Mouse (Mus musculus) erythroid progenitor cell, adult 5-6 weeks (primary cell): ENCODE measurements around the gene Prom2. TPM values are rescaled to one million over a fixed set of nuclear protein-coding genes. Genes with fewer than 3 reads are reported as not detected.

Source experiments
- ATAC-seq: replicated peaks from 2 replicates; pipeline ENCODE4 v1.8.0; 2016; ENCODE audit warnings: moderate number of reproducible peaks, mild to moderate bottlenecking, moderate TSS enrichment, inconsistent platforms; ENCODE audit not compliant: poor library complexity, low FRiP score, severe bottlenecking
- total RNA-seq, 2 experiments: library from RNA; stranded (forward) in 1 of 2; stranded (reverse) in 1 of 2; fragments of 150-400 nt in 1 of 2; fragments of 186-747, 209-891 nt in 1 of 2; gene quantifications; 2 replicates each; pipeline versions ENCODE4 v1.2.3 to v1.2.4; 2015 to 2017; ENCODE audit warnings: low replicate concordance in 2 of 2

Prom2 gene
- total RNA-seq, 2 experiments from 2014 or later = not detected

DNA sequence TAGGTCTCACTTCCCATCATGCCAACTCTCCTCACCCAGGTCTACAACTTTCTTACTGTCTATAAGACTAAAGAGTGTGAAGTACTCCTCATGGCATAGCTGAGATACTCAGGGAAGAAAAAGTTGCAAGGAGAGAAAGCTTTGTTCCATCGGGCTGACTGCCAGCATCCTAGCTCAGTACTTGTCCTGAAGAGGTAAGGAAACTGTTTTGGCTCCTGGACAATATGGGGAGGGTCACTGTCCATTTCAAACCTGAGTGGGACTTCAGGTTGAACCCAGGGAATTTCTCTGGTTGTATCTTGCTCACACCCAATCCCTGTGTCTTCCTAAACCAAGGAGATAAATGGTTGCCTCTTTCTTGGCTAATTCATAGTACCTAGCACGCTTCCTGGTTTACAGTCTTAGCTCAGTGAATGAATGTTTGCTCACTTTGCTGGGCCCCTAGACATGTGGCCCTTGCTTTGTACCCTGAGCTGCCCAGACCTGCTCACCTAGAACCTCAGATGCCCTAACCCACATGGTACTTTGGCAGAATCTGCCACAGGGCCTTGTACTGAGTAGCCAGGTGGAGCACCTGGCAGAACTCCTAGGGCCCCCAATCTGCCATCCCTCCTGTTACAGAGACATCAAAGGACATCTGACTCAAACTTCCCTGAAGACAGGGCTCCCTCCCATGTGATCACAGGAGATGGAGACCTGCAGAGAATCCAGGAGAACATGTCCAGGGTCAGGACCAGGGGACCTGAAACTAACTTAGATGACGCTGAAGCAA is 16.1 kb downstream of the Prom2 start:
- no peak for ATAC-seq

- ATAC-seq = no peak
Observed at GRCm38 (mm10) chr2:127523950-127524729, 17.1 kb downstream of the Prom2 start.

- ATAC-seq = no peak
Observed at GRCm38 (mm10) chr2:127522006-127522441, 19.2 kb downstream of the Prom2 start, which contains the start of gene Kcnip3. Gene Kcnip3, minus strand, starts transcription at chr2:127522094.

- no peak for ATAC-seq
Observed at GRCm38 (mm10) chr2:127521172-127522005, 19.9 kb downstream of the Prom2 start.

DNA sequence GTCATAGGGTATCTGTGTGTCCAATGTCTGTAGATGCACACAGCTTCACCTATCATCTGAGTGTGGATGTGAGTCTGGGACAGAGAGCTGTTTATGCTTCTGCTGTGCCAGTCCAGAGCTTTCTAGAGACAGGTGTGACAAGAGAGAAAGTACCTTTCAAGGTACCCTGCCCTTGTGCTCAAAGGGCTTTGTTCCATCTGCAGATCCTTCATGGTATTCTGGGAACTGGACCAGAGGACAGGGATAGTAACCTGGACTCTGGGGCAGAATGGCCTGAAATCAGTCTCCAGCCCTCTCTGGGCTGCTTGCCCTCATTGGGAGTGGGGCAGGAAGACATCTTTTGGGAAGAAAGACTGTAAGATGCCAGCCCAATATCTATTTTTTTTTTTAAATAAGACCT is 21.1 kb downstream of the Prom2 start:
- no peak for ATAC-seq

DNA sequence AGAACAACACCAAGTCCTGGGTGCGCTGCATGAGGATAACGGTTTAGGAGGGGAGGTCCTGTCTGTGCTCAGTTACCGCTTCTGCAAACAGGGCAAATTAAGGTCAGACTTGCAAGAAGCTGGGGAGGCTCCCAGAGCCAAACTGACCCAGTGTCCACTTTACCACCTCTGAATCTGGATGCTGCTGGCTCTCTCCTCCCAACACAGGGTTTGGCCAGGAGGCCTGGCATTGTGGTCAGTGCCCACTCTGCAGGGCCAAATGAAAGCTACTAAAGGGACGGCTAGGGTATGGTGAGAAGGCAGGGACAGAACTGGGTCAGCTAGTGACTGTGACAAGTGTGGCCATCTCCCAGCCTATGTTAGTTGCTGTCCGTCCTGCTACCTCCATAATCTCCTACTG is 22.0 kb downstream of the Prom2 start:
- ATAC-seq = no peak

GRCm38 (mm10) chr2:127518831-127519230 is 22.4 kb downstream of the Prom2 start:
- no peak for ATAC-seq

DNA sequence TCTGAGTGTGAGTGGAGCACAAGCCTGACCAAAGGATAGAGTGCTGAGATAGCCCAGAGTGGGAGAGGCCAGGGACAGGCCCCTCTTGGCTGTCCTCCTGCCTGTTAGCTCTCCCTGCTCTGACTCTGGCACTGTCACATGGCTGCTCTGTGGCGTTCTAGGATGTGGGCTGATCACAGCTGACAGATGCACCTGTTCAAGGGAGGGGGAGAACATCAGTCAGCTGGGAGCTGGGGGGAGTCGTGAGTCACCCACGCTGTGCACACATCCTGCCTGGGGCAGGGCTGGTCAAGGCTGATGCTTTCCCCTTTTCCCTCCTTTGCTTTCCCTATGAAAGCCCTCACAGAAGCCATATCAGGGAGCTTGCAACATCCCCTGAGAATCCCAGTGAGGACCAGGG is 23.0 kb downstream of the Prom2 start:
- ATAC-seq = no peak

DNA sequence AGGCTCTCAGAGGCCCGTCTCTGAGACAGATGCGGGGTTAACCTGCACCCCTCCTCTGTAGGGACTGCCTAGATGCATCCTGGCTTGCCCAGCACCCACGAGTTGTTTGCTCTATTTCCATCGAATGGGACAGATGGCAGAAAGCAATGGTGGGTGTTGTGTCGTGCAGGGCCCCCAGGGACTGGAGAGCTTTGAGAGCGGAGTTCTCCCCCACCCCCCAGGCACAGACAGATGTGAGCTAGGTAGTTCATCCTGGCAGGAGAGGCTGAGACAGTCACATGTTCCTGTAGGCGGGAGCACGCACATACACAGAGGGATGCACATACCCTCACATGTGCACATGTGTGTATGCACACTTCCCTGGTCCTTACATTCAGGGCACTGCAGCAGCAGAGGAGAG is 24.2 kb downstream of the Prom2 start:
- ATAC-seq = no peak

DNA sequence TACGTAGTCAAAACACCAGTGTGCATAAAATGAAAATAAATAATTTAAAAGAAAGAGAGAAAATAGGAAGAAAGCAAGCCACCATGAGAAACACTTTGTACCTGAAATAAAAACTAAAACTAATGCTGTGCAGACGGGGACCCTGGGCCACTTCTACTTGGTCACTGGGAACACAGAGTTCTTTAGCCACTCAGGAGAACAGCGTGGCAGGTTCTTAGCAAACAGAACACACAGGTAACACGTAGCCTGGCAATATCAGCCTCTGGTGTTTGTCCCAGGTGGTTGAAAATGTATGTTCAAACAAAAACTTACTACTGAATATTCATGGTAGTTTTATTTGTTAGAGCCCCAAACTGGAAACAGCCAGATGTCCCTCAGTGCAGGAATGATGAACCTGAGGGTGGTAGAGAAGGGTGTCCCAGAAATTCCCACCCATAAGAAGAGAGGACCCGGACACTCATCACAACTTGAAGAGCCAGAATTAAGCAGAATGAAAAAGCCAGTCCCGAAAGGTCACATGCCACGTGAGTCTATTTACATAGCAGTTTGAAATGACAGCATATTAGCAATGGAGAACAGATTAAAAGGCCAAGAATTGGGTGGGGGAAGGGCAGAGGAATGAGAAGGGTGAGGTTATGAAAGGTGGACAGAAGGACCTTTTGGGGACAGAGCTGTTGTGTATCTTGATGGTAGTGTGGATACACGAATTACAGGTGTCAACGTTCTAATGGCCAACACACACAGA is 26.7 kb downstream of the Prom2 start:
- no peak for ATAC-seq

DNA sequence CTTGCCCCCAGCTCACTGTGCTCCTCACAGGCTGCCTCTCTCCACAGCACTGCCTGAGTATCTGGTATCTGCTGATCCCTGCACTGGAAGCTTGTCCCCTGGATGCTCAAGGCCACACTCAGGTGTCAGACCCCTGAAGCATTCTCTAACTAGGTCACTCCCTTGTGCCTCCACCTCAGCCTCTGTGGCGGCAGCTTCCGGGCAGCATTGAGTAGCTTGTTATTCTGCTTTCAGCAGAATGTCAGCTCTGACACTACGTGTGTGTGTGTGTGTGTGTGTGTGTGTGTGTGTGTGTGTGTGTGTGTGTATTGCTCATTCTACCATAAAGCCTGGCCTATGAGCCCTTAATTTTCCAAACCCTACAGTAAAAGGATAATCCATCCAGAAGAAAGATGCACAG is 28.0 kb downstream of the Prom2 start:
- ATAC-seq = no peak

DNA sequence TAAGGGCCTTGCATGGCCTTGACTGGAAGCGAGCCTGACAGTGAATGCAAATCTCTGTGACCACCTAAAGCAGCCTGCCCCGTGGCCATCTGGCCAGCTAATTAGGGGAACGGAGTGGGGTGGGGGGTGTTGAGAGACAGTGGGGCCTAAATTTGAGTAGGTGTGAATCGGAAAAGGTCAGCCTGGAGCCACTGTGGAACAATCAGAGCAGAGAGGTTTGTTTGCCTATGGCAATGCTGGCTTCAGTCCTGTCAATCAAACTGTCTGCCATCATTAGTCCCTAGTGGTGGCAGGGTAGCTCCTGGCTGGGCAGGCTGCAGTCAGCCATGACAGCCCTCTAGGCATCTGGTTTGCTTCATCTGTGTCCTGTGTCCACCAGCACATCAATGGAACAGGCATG is 29.8 kb downstream of the Prom2 start:
- no peak for ATAC-seq

DNA sequence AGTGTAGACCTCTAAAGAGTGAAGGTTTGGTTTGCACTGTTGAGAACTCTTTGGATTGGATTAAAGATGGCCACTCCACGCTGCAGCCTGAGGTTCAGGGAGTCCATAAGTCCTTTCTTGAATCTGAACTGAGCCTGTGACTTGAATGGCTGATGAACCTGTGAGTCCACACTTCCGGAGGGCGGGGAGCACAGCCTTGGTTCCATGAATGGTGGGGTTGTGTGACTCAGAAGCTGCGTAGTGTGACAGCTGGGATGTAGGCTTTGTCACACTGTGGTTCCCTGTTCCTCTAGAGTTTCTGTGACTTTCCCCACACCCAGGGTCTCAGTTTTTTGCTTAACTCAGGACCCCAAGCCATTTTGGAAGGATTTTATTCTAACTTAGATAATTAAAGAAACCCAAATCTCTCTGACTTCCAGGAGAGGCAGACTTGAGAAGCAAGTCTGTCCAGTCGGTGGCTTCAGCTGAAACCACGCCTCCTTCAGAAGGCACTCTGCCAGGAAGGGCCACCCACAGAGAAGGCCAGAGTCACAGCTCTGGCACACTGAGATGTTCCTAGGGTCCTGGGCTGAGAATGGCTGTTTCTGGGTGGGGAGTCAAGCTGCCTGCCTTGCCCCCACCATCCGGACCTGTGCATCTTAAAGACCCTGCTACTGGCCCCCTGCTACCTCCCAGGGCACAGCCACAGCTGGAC is 33.2 kb downstream of the Prom2 start:
- no peak for ATAC-seq

DNA sequence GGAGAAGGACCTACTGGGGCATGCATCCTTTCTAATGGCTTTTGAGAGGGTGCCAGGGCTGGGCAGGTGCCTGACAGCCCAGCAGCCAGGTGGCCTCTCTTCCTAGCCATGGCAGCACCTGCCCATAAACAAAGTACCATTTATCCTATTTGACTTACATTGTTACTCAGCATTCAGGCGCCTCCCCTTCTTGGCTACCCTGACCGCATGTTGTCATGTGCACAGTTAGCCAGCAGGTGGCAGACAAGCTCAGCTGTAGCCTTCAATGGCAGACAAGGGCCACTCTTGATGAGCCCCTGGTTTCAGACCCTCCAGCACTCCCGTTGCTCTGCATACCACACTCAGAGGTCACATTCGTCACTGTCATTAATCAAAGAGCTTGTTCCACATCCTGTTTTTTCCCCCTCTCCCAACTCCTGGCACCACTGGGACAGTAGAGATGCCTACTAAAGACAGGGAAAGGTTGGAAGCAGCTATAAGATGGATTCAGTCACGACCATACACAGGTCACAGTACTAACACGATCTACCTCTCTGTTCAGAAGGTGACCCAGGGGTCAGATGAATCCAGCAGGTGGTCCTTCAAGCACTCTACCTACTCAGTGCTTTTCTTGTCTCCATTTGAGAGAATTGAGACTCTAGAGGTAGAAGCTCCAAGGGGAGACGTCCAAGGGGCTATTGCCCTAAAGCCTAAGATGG is 34.0 kb downstream of the Prom2 start:
- peak; percentile 74 for ATAC-seq

GRCm38 (mm10) chr2:127506131-127506632 is 35.1 kb downstream of the Prom2 start:
- ATAC-seq = no peak

DNA sequence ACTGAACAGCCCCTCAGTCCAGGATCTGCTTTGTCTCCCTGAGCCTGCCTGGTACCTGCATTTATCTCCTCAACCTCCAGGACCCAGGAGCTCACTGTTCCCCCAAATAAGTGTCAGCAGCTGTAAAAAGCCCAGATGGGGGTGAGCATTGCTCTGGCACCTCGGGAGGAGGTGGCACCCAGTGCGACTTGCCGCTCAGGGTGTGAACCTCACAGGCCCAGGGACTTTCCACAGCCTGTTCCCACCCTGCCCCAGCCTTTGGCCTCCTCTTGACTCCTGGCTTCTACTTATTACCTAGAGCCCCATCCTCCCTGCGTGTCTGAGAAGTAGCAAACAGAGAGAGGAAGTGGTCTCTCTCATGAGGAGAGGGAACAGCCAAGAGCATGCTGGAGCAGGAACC is 36.1 kb downstream of the Prom2 start:
- no peak for ATAC-seq

DNA sequence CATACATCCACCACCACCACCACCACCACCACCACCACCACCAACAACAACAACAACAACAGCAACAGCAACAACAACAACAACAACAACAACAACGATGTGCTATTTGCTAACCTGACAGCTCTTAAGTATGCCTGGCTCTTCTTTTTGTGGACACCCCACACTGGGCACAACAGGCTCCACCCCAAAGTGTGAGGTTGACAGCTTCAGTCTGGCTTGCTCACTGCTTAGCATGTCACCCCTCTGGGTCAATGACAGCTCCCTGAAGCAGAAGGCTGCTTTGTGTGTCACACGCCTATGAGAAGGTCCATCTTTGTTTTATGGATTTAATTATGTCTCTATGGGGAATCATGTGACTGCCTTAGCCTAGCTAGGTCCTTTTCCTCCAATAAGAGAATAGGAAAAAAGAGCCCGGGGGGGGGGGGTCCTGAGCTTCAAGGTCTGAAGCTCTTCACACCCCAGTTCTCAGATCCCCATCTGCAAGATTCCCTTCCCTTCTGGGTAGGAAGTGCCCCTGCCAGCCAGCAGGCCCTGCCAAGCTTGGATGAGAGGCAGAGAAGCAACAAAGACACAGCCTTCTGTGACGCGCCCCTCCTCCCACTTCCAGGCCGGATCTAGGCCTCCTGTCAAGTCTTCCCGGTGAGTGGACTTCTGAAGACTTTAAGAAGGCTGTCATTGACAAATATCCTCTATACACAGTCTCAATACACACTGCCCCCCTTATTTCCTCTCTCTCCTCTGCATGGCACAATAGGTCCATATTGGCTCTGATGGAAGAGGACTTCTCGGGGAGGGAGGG is 37.3 kb downstream of the Prom2 start:
- no peak for ATAC-seq
